Mouse (Mus musculus) forebrain, embryonic 14.5 days (tissue): ENCODE data around the gene Klf6. TPM values are rescaled to one million over a fixed set of nuclear protein-coding genes. Genes with fewer than 3 reads are reported as not detected.

Source experiments
- ATAC-seq: fragments of 200-750 bp; cut with Nextera tagmentation; 2 replicates; pipeline ENCODE4 v1.8.0; 2017; ENCODE audit warnings: mild to moderate bottlenecking, moderate library complexity
- DNase-seq: peaks from one replicate; pipeline ENCODE4 v3.0.0-alpha.2; 2015; ENCODE audit warnings: low spot score
- H3K27ac ChIP-seq: fragments of 300-500 bp; sonication (generic); 2 replicates; pipeline ENCODE4 v1.5.1; 2014; ENCODE audit warnings: low read depth, mild to moderate bottlenecking, control low read depth, low read length, moderate library complexity
- H3K27me3 ChIP-seq: fragments of 300-500 bp; sonication (generic); replicated peaks from 2 replicates; pipeline ENCODE4 v1.6.1; 2014; ENCODE audit warnings: low read length, control low read depth, mixed read lengths; ENCODE audit not compliant: control insufficient read depth, insufficient read depth
- H3K36me3 ChIP-seq: fragments of 300-500 bp; sonication (generic); 2 replicates; pipeline ENCODE4 v1.6.1; 2014; ENCODE audit warnings: low read length, control low read depth; ENCODE audit not compliant: control insufficient read depth, insufficient read depth
- H3K4me1 ChIP-seq: fragments of 300-500 bp; sonication (generic); 2 replicates; pipeline ENCODE4 v1.6.1; 2014; ENCODE audit warnings: antibody characterized with exemption, low read length, control low read depth; ENCODE audit not compliant: control insufficient read depth, insufficient read depth
- H3K4me2 ChIP-seq: fragments of 300-500 bp; sonication (generic); 2 replicates; pipeline ENCODE4 v1.6.1; 2014; ENCODE audit warnings: mild to moderate bottlenecking, control low read depth, low read length
- H3K4me3 ChIP-seq: fragments of 300-500 bp; sonication (generic); 2 replicates; pipeline ENCODE4 v1.5.1; 2014; ENCODE audit warnings: low read depth, low read length, control low read depth
- H3K9ac ChIP-seq: fragments of 300-500 bp; sonication (generic); 2 replicates; pipeline ENCODE4 v1.6.1; 2014; ENCODE audit warnings: mild to moderate bottlenecking, low read length, control low read depth, moderate library complexity
- H3K9me3 ChIP-seq: fragments of 300-500 bp; sonication (generic); replicated peaks from 2 replicates; pipeline ENCODE4 v1.6.1; 2016; ENCODE audit warnings: low read length, control low read depth, mixed read lengths; ENCODE audit not compliant: control insufficient read depth
- WGBS: fragments of 180-500 bp; shearing (Covaris S2); extraction: QIAGEN DNeasy Blood & Tissue Kit; methylation state at CpG from one replicate; pipeline ENCODE4 v1.1.7; 2014; 5-methylcytosine and 5-hydroxymethylcytosine counted together
- polyA plus RNA-seq: library from polyadenylated mRNA; unstranded; fragments of >200 nt; fragmentation: Nextera tagmentation; extraction: Ambion mirVana; gene quantifications from 2 replicates; pipeline ENCODE4 v1.2.1, GENCODE M21; 2014

The Klf6 gene
- polyA plus RNA-seq, 1 experiment from 2014 or later = 56.9 TPM

DNA sequence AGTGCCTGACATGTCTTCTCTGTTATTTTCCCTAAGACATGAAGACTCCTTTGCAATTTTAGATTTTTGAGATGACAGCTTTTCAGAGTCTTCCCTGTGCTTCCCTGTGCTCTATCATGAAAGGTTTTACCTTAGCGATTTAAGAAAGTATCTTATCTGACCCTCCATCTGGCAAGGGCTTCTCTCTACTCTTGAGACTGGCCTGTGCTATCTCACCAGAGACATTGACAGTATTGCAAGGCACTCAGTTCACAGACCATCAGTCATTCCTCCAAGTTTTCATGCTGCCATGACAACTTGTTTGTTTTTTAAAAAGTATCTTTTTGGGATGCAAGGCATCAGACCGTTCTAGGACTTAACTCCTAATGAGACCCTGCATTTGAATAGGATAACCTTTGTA is 13.5 kb upstream of the Klf6 start:
- no peak overlapping the region for H3K27ac ChIP-seq
- no peaks in the 10 kb centered on the region for H3K27me3 ChIP-seq
- no peak overlapping the region for H3K9ac ChIP-seq
- no peaks in the 10 kb centered on the region for H3K36me3 ChIP-seq
- 77% methylated on average over 2 of the region's 2 CpGs for WGBS
- H3K4me2 ChIP-seq = no peak overlapping the region
- no peak overlapping the region for H3K4me3 ChIP-seq
- ATAC-seq (no peak), DNase-seq (no peak)
- H3K9me3 ChIP-seq = no peaks in the 10 kb centered on the region
- H3K4me1 ChIP-seq = no peaks in the 10 kb centered on the region

DNA sequence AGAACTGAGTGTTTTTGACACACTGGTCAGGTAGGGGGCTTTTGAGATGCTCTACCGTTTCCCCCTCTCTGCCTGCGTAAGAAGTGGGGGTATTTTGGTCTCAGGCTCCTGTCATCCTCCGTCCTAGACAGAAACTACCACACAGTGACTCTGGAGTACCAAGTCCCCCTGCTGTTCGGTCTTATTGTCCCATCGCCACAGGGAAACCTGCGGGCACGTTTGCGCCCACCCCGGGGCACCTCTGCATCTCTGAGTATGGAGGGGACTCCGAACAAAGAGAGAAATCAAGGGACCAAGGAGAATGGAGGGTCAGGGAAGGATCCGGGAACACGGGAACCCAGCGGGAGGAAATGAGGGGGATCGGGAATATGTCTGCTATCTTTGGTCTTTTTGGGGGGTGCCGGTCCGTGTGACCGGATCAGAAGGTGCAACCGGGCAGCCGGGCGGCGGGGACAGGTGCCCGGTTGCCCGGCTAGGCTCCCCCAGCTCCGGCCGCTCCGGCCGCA is 578 bp upstream of the Klf6 start:
- H3K9ac ChIP-seq = peak overlapping the region; percentile 96
- H3K27ac ChIP-seq = peak overlapping the region; percentile 99
- DNase-seq (peak; percentile 68), ATAC-seq (peak; percentile 54)
- peak overlapping the region; percentile 59 for H3K4me3 ChIP-seq
- H3K36me3 ChIP-seq = peaks cover 12% of the 10 kb centered on the region
- peak overlapping the region; percentile 70 for H3K4me2 ChIP-seq
- H3K9me3 ChIP-seq = no peaks in the 10 kb centered on the region
- WGBS = under 1% methylated on average over 27 of the region's 27 CpGs
- peaks cover 6% of the 10 kb centered on the region; the same call in 1 of the 2 replicates for H3K4me1 ChIP-seq
- H3K27me3 ChIP-seq = no peaks in the 10 kb centered on the region

DNA sequence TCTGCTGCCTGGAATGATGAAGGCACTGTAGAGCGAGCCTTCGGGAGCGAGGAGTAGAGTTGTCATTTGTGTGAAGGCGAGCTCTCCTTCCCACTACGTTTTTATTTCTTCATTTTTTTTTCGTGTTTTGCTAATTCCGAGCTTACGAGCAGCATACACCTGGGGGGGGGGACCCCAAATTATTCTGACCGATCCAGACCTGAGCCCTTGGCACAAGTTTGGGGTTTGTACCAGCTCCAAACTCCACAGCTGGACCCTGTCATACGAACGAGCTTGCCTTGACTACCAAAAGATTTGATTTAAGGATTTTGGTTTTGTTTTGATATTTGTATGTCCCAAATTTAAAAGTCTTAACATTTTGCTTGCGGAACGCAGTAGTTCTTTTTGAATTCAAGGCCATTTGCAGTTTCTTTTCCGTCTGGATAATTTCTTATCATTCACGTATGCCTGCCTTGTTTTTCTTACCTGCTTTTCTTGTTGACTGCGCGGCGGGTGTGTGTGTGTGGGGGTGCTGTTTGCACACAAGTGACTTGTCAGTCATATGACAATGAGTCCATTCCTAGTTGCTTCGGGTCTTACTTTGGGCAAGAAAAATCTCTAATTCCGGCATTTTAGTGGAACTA is 832 bp downstream of the Klf6 start:
- H3K27me3 ChIP-seq = no peaks in the 10 kb centered on the region
- peak overlapping the region; percentile 91 for H3K27ac ChIP-seq
- under 1% methylated on average over 20 of the region's 20 CpGs for WGBS
- peaks cover 6% of the 10 kb centered on the region; the same call in 1 of the 2 replicates for H3K4me1 ChIP-seq
- no peak for ATAC-seq
- H3K4me3 ChIP-seq = peak overlapping the region; percentile 59
- H3K4me2 ChIP-seq = peak overlapping the region; percentile 68
- DNase-seq = peak; percentile 66
- peak overlapping the region; percentile 73 for H3K9ac ChIP-seq
- no peaks in the 10 kb centered on the region for H3K9me3 ChIP-seq
- H3K36me3 ChIP-seq = peaks cover 26% of the 10 kb centered on the region

DNA sequence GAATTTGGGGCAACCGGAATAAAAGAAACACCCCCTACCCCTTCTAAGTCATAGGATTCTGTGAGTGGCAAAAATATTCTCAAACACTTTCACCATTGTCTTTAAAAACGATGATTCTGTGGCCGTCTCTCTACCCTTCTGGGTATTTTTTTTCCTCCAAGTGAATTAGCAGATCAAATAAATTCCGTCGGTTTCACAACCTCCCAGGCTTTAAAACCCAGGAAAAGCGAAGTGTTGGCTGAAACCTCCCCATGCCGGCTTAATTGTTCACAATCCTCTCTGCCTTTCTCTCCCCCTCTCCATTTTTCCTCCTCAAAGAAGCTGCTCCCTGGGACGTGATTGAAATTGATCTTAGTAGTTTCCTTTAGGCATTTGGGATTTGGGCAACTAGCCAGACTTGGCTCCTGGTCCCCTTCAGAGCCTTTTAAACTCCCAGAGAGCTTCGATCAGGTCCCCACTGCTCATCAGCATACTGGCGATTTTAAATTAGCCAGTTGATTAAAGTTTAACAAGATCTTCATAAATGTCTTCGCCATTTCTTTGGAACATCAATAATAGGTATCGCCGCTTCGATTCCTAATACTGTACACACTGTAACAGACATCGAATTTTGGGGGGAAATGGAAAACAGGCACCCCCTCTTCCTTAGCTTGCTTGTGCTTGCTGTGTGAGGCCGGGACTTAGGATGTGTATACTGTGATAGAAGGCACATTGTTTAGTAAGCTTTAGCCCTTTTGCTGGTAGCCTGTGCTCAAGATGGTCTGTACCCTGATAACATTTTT is 1.5 kb downstream of the Klf6 start:
- peaks cover 6% of the 10 kb centered on the region; the same call in 1 of the 2 replicates for H3K4me1 ChIP-seq
- peak overlapping the region; percentile 73 for H3K9ac ChIP-seq
- peaks cover 29% of the 10 kb centered on the region for H3K36me3 ChIP-seq
- H3K27ac ChIP-seq = peak overlapping the region; percentile 91
- under 1% methylated on average over 16 of the region's 16 CpGs for WGBS
- peak overlapping the region; percentile 68 for H3K4me2 ChIP-seq
- H3K9me3 ChIP-seq = no peaks in the 10 kb centered on the region
- H3K27me3 ChIP-seq = no peaks in the 10 kb centered on the region
- no peak for ATAC-seq
- peak; percentile 79 for DNase-seq
- peak overlapping the region; percentile 59 for H3K4me3 ChIP-seq

DNA sequence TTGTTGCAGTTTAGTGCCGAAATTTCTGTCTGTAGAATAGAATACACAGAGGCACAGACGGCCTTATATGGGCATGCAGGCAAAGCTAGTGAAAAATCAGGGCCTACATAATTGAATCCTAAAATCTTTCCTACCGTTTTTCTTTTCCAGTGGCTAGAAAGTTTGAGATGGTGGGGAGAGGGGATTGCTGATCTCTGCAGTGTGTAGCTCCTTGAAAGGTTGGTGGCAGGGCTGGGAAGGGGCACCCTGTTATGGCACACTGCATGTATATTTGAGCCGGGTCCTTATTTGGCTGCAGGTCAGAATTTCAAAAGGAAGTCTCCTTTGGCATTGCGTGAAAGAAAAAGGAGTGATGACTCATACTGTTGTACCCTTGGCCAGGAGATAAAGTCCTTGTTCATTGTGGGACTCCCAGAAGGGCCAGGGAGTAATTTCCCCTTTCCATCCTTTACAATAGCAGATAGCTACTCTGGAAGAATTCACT is 2.2 kb downstream of the Klf6 start:
- ATAC-seq = no peak
- Histone ChIP-seq H3K27me3 (no peaks in the 10 kb centered on the region), H3K9me3 (no peaks in the 10 kb centered on the region), H3K4me2 (peak overlapping the region; percentile 68), H3K36me3 (peaks cover 33% of the 10 kb centered on the region), H3K9ac (peak overlapping the region; percentile 73), H3K4me3 (peak overlapping the region; percentile 59), H3K4me1 (peaks cover 6% of the 10 kb centered on the region; the same call in 1 of the 2 replicates), H3K27ac (peak overlapping the region; percentile 91)
- peak; percentile 66 for DNase-seq
- WGBS = 6% methylated on average over 5 of the region's 5 CpGs

DNA sequence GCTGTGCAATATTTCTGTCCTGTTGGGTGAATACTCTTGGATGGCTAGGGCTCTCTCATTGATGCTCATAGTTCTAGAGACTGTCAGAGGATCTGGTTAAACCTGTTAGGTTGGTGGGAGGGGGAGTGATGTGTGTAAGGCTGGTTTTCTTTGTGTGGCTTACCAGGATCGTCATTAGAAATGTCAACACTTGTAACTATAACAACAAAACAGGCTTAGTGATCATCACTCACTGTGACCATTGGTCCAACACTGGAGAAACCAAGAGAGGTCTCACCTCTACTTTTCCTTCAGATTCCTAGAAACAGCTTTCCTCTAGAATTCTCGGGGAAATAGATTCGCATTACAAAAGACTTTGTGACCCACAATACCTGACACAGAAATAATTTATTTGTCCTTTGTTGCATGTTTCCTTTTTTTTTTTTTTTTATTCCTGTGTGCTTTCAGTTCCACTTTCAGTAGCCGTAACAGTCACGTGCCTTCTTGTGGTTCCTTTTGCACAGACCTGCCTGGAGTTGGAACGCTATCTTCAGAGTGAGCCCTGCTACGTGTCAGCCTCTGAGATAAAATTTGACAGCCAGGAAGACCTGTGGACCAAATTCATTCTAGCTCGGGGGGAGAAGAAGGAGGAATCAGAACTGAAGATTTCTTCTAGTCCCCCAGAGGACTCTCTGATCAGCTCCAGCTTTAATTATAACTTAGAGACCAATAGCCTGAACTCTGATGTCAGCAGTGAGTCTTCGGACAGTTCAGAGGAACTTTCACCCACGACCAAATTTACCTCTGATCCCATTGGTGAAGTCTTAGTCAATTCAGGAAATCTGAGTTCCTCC is 3.2 kb downstream of the Klf6 start:
- DNase-seq (peak; percentile 50), ATAC-seq (no peak)
- Histone ChIP-seq H3K36me3 (peaks cover 37% of the 10 kb centered on the region), H3K4me1 (peaks cover 6% of the 10 kb centered on the region; the same call in 1 of the 2 replicates), H3K9ac (peak overlapping the region; percentile 54), H3K9me3 (no peaks in the 10 kb centered on the region), H3K4me3 (peak overlapping the region; percentile 59), H3K4me2 (peak overlapping the region; percentile 68), H3K27ac (no peak overlapping the region), H3K27me3 (no peaks in the 10 kb centered on the region)
- 77% methylated on average over 10 of the region's 10 CpGs for WGBS

DNA sequence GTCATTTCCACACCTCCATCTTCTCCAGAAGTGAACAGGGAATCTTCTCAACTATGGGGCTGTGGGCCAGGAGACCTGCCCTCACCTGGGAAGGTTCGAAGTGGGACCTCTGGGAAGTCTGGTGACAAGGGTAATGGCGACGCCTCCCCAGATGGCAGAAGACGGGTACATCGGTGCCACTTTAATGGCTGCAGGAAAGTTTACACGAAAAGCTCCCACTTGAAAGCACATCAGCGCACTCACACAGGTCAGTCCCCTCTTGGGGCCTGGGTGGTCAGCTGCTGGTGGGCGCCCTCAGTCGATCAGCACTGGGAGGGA is 3.8 kb downstream of the Klf6 start:
- no peak for ATAC-seq
- 96% methylated on average over 9 of the region's 9 CpGs for WGBS

DNA sequence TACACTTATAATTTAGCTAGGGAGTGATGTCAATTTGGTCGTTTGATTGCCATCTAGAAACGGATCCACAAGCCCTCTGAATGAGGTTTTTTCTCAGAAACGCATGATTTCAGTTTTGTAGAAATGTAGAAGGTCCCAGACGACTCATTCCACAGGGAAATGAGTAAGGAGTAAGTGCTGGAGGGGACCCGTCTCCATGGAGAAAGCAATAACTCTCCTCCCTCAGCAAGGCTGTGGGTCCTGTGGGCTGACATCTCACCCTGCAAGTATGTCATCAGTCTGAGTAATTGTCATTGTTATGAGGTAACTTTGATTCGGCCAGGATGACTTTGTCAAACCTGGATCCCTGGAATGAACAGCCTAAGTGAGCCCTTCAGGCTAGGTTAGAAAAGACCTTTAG is 4.8 kb downstream of the Klf6 start:
- no peak overlapping the region for H3K9ac ChIP-seq
- no peaks in the 10 kb centered on the region for H3K9me3 ChIP-seq
- H3K27ac ChIP-seq = no peak overlapping the region
- peaks cover 3% of the 10 kb centered on the region for H3K4me1 ChIP-seq
- peak overlapping the region; percentile 68 for H3K4me2 ChIP-seq
- H3K36me3 ChIP-seq = peaks cover 37% of the 10 kb centered on the region
- no peak overlapping the region for H3K4me3 ChIP-seq
- DNase-seq (no peak), ATAC-seq (no peak)
- H3K27me3 ChIP-seq = no peaks in the 10 kb centered on the region
- 87% methylated on average over 6 of the region's 6 CpGs for WGBS

More for the DNA sequence above, 3.8 kb downstream of the Klf6 start:
- peaks cover 6% of the 10 kb centered on the region; the same call in 1 of the 2 replicates for H3K4me1 ChIP-seq
- H3K4me3 ChIP-seq = no peak overlapping the region
- peaks cover 37% of the 10 kb centered on the region for H3K36me3 ChIP-seq
- DNase-seq = no peak
- no peak overlapping the region for H3K9ac ChIP-seq
- H3K27ac ChIP-seq = no peak overlapping the region
- H3K9me3 ChIP-seq = no peaks in the 10 kb centered on the region
- no peaks in the 10 kb centered on the region for H3K27me3 ChIP-seq
- H3K4me2 ChIP-seq = peak overlapping the region; percentile 68
